Mouse (Mus musculus) left cerebral cortex, postnatal 4 days (tissue): Measurements from ENCODE around the gene Wdfy3. TPM values are rescaled to one million over a fixed set of nuclear protein-coding genes. Genes with fewer than 3 reads are reported as not detected.
"Not testable (repeated sequence)": the region's sequence is repeated elsewhere in the genome, so short reads cannot be mapped to it uniquely, and the experiment has no call there.

Experiments used
- DNase-seq: peaks from one replicate; pipeline ENCODE4 v3.0.0-alpha.2; 2022
- intact Hi-C: fragments of 180-260 bp; cut with DNase I; formaldehyde crosslinking; loops from one replicate; pipeline ENCODE4 v1.15.1; 2025
- total RNA-seq, 2 experiments: library from RNA; stranded (reverse); gene quantifications; 2 replicates each; pipeline ENCODE4 v1.2.3; 2021

The Wdfy3 gene
- 100 to 1,000 TPM; 118 TPM for total RNA-seq

- peak; percentile 91 for DNase-seq
- intact Hi-C loops = loop anchor here (5.0 to 10.0 kb wide), 2 partner anchors 135 to 178 kb away; no protein-coding TSS in a partner anchor
These were observed at the start of gene Wdfy3 for GRCm38 (mm10) chr5:102069767-102070413. Gene Wdfy3, minus strand, starts transcription at chr5:102069921.

GRCm38 (mm10) chr5:102113009-102113408 lies 43.3 kb upstream of the Wdfy3 start:
- no peak for DNase-seq
- intact Hi-C loops = no loop called here

- DNase-seq = no peak
- intact Hi-C loops = no loop called here
These were observed 42.3 kb upstream of the Wdfy3 start for GRCm38 (mm10) chr5:102112034-102112433.

GRCm38 (mm10) chr5:102110031-102110430 lies 40.3 kb upstream of the Wdfy3 start:
- intact Hi-C loops = no loop called here

GRCm38 (mm10) chr5:102105919-102106318 lies 36.2 kb upstream of the Wdfy3 start:
- intact Hi-C loops = no loop called here
- DNase-seq = no peak

More at GRCm38 (mm10) chr5:102110031-102110430, 40.3 kb upstream of the Wdfy3 start:
- peak; percentile 8 for DNase-seq

- intact Hi-C loops, DNase-seq: not testable (repeated sequence)
These were observed 32.1 kb upstream of the Wdfy3 start for GRCm38 (mm10) chr5:102101815-102102214.

GRCm38 (mm10) chr5:102100246-102101241 lies 30.8 kb upstream of the Wdfy3 start:
- intact Hi-C loops = no loop called here
- DNase-seq = no peak

GRCm38 (mm10) chr5:102095576-102095975 lies 25.9 kb upstream of the Wdfy3 start:
- intact Hi-C loops = no loop called here
- no peak for DNase-seq

GRCm38 (mm10) chr5:102090686-102091085 lies 21.0 kb upstream of the Wdfy3 start:
- DNase-seq = no peak
- intact Hi-C loops = no loop called here

GRCm38 (mm10) chr5:102084737-102085705 lies 15.3 kb upstream of the Wdfy3 start:
- DNase-seq = no peak
- intact Hi-C loops = no loop called here

GRCm38 (mm10) chr5:102074086-102074485 lies 4.4 kb upstream of the Wdfy3 start:
- peak; percentile 73 for DNase-seq
- intact Hi-C loops = loop anchor here (10.0 kb wide), 1 partner anchor 139 kb away; no protein-coding TSS in a partner anchor

- intact Hi-C loops = loop anchor here (10.0 kb wide), 1 partner anchor 137 kb away; no protein-coding TSS in a partner anchor
- DNase-seq = no peak
These were observed 2.3 kb upstream of the Wdfy3 start for GRCm38 (mm10) chr5:102072057-102072456.

GRCm38 (mm10) chr5:102071241-102071640 lies 1.5 kb upstream of the Wdfy3 start:
- no peak for DNase-seq
- intact Hi-C loops = loop anchor here (10.0 kb wide), 1 partner anchor 136 kb away; no protein-coding TSS in a partner anchor

GRCm38 (mm10) chr5:102070788-102071187 lies 1.1 kb upstream of the Wdfy3 start:
- intact Hi-C loops = loop anchor here (10.0 kb wide), 1 partner anchor 136 kb away; no protein-coding TSS in a partner anchor
- no peak for DNase-seq

GRCm38 (mm10) chr5:102070414-102070768 lies 670 bp upstream of the Wdfy3 start:
- intact Hi-C loops = loop anchor here (10.0 kb wide), 1 partner anchor 136 kb away; no protein-coding TSS in a partner anchor
- DNase-seq = no peak

GRCm38 (mm10) chr5:102069051-102069766 lies 512 bp downstream of the Wdfy3 start:
- intact Hi-C loops = loop anchor here (5.0 kb wide), 1 partner anchor 177 kb away; no protein-coding TSS in a partner anchor
- DNase-seq = peak; percentile 63

GRCm38 (mm10) chr5:102066458-102066857 lies 3.3 kb downstream of the Wdfy3 start:
- intact Hi-C loops = loop anchor here (5.0 kb wide), 1 partner anchor 174 kb away; no protein-coding TSS in a partner anchor
- DNase-seq = no peak

GRCm38 (mm10) chr5:102063013-102063752 lies 6.5 kb downstream of the Wdfy3 start:
- no peak for DNase-seq
- intact Hi-C loops = no loop called here

GRCm38 (mm10) chr5:102061816-102062215 lies 7.9 kb downstream of the Wdfy3 start:
- no peak for DNase-seq
- intact Hi-C loops = no loop called here
